Mouse (Mus musculus) liver, embryonic 14.5 days (tissue): ENCODE data around the gene Nr5a1.

Experiments used
- CTCF ChIP-seq: IDR thresholded peaks from 2 replicates; pipeline ENCODE4 v1.5.1; 2016; ENCODE audit warnings: antibody characterized with exemption, low read depth, control low read depth
- EP300 ChIP-seq: IDR thresholded peaks from 2 replicates; pipeline ENCODE4 v1.6.1; 2016; ENCODE audit warnings: antibody characterized with exemption, low read depth

DNA sequence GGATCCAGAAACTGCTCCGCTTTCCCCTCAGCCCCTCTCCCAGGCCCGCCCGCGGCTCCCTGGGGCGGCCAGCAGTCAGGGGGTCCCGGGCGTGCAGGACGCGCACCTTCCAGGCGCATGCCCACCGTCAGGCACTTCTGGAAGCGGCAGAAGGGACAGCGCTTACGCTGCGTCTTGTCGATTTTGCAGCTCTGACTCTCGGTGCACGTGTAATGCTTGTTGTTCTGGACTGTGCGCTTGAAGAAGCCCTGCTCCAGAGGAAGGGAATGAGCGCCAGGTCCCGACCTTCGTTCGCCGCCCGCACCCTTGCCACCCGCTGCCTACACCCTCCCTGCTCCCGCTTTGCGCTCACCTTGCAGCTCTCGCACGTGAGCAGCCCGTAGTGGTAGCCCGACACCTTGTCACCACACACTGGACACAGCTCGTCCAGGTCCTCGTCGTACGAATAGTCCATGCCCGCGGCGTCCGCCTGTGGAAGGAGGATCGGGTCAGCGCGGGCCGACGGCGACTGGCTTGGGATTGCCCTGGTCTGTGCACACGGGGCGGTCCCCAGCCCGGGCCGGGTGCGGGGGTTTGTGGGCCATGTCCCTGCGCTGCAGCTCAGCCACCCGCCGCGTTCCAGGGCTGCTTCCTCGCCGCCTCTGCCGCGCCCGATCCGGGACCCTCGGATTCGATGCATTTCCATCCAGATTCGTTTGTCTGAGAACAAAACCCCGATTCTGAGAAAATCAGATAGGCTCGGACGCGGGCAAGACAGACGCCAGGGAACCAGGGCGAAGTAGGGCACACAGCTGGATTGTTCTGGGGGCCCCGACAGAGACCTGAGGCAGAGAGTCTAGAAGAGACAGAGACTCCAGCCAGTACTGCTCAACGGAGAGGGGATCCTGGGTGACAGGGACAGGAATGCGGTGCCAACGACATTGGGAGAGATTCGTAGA is 3.8 kb downstream of the Nr5a1 start:
- TF ChIP-seq CTCF (no peak), EP300 (no peak)
